Mouse (Mus musculus): ENCODE measurements at regions not wholly inside any gene's neighbourhood (a gene's known extent, or its start where the extent isn't known, plus 50 kb on each side); places are given as distances from the start of the nearest gene placed in this dataset.
A peak's percentile ranks its signal among the peaks of the same experiment; 100 is the strongest.

- no peaks in the 10 kb centered on the region for H3K9me3 ChIP-seq (ENCODE audit: control insufficient read depth, low read length)
- no peak overlapping the region for H3K27ac ChIP-seq (ENCODE audit: low read depth, low read length)
- no peak overlapping the region for H3K4me3 ChIP-seq (ENCODE audit: low read depth, low read length)
- no peaks in the 10 kb centered on the region for H3K36me3 ChIP-seq (ENCODE audit: control insufficient read depth, insufficient read depth, low read length)
- no peak for DNase-seq (ENCODE audit: low spot score)
- ATAC-seq (ENCODE audit: low FRiP score): no peak
- WGBS: 33% methylated on average over 4 of the region's 4 CpGs
- H3K4me2 ChIP-seq (replicated peaks; ENCODE audit: low read depth, low read length): no peak overlapping the region
- H3K9ac ChIP-seq (ENCODE audit: low read depth, low read length): no peak overlapping the region
- no peaks in the 10 kb centered on the region for H3K4me1 ChIP-seq (replicated peaks; ENCODE audit: control insufficient read depth, insufficient read depth, low read length)
- H3K27me3 ChIP-seq (ENCODE audit: control insufficient read depth, insufficient read depth, low read length): no peaks in the 10 kb centered on the region
Observed at GRCm38 (mm10) chr10:111382206-111382930, 83.9 kb downstream of the Bbs10 start.

GRCm38 (mm10) chr10:111385561-111385960, 87.1 kb downstream of the Bbs10 start:
- no peak for DNase-seq (ENCODE audit: low spot score)

GRCm38 (mm10) chr10:111387869-111388538, 85.0 kb upstream of the Nap1l1 start:
- Histone ChIP-seq H3K27ac (ENCODE audit: low read depth, low read length) (no peak overlapping the region), H3K9ac (ENCODE audit: low read depth, low read length) (no peak overlapping the region), H3K4me1 (replicated peaks; ENCODE audit: control insufficient read depth, insufficient read depth, low read length) (no peaks in the 10 kb centered on the region), H3K9me3 (ENCODE audit: control insufficient read depth, low read length) (no peaks in the 10 kb centered on the region), H3K4me2 (replicated peaks; ENCODE audit: low read depth, low read length) (no peak overlapping the region), H3K36me3 (ENCODE audit: control insufficient read depth, insufficient read depth, low read length) (no peaks in the 10 kb centered on the region), H3K27me3 (ENCODE audit: control insufficient read depth, insufficient read depth, low read length) (no peaks in the 10 kb centered on the region), H3K4me3 (ENCODE audit: low read depth, low read length) (no peak overlapping the region)
- peak; percentile 67 for ATAC-seq (ENCODE audit: low FRiP score)
- DNase-seq (ENCODE audit: low spot score): peak; percentile 48
- 53% methylated on average over 18 of the region's 18 CpGs for WGBS

More at GRCm38 (mm10) chr10:111385561-111385960, 87.1 kb downstream of the Bbs10 start:
- ATAC-seq (ENCODE audit: low FRiP score): no peak
- Histone ChIP-seq H3K9ac (ENCODE audit: low read depth, low read length) (no peak overlapping the region), H3K27me3 (ENCODE audit: control insufficient read depth, insufficient read depth, low read length) (no peaks in the 10 kb centered on the region), H3K36me3 (ENCODE audit: control insufficient read depth, insufficient read depth, low read length) (no peaks in the 10 kb centered on the region), H3K4me3 (ENCODE audit: low read depth, low read length) (no peak overlapping the region), H3K27ac (ENCODE audit: low read depth, low read length) (no peak overlapping the region), H3K9me3 (ENCODE audit: control insufficient read depth, low read length) (no peaks in the 10 kb centered on the region), H3K4me2 (replicated peaks; ENCODE audit: low read depth, low read length) (no peak overlapping the region), H3K4me1 (replicated peaks; ENCODE audit: control insufficient read depth, insufficient read depth, low read length) (no peaks in the 10 kb centered on the region)
- WGBS: 93% methylated on average over 9 of the region's 9 CpGs

- no peak overlapping the region for H3K4me2 ChIP-seq (replicated peaks; ENCODE audit: low read depth, low read length)
- no peak overlapping the region for H3K9ac ChIP-seq (ENCODE audit: low read depth, low read length)
- no peaks in the 10 kb centered on the region for H3K36me3 ChIP-seq (ENCODE audit: control insufficient read depth, insufficient read depth, low read length)
- no peak overlapping the region for H3K4me3 ChIP-seq (ENCODE audit: low read depth, low read length)
- peak; percentile 62; the same call in 1 of the 2 replicates for ATAC-seq (ENCODE audit: low FRiP score)
- H3K9me3 ChIP-seq (ENCODE audit: control insufficient read depth, low read length): no peaks in the 10 kb centered on the region
- H3K27me3 ChIP-seq (ENCODE audit: control insufficient read depth, insufficient read depth, low read length): no peaks in the 10 kb centered on the region
- H3K4me1 ChIP-seq (replicated peaks; ENCODE audit: control insufficient read depth, insufficient read depth, low read length): no peaks in the 10 kb centered on the region
- WGBS: 81% methylated on average over 12 of the region's 12 CpGs
- DNase-seq (ENCODE audit: low spot score): peak; percentile 16
- H3K27ac ChIP-seq (ENCODE audit: low read depth, low read length): no peak overlapping the region
Observed at GRCm38 (mm10) chr10:111388545-111389320, 84.3 kb upstream of the Nap1l1 start.

- Histone ChIP-seq H3K27ac (ENCODE audit: low read depth, low read length) (no peak overlapping the region), H3K36me3 (ENCODE audit: control insufficient read depth, insufficient read depth, low read length) (no peaks in the 10 kb centered on the region), H3K27me3 (ENCODE audit: control insufficient read depth, insufficient read depth, low read length) (no peaks in the 10 kb centered on the region), H3K4me1 (replicated peaks; ENCODE audit: control insufficient read depth, insufficient read depth, low read length) (no peaks in the 10 kb centered on the region), H3K9ac (ENCODE audit: low read depth, low read length) (no peak overlapping the region), H3K9me3 (ENCODE audit: control insufficient read depth, low read length) (no peaks in the 10 kb centered on the region), H3K4me2 (replicated peaks; ENCODE audit: low read depth, low read length) (no peak overlapping the region), H3K4me3 (ENCODE audit: low read depth, low read length) (no peak overlapping the region)
- DNase-seq (ENCODE audit: low spot score) (peak; percentile 53), ATAC-seq (ENCODE audit: low FRiP score) (no peak)
- WGBS: 77% methylated on average over 9 of the region's 9 CpGs
Observed at GRCm38 (mm10) chr10:111389890-111390289, 83.1 kb upstream of the Nap1l1 start.

GRCm38 (mm10) chr10:111394421-111394820, 78.6 kb upstream of the Nap1l1 start:
- Histone ChIP-seq H3K36me3 (ENCODE audit: control insufficient read depth, insufficient read depth, low read length) (no peaks in the 10 kb centered on the region), H3K4me3 (ENCODE audit: low read depth, low read length) (no peak overlapping the region), H3K4me2 (replicated peaks; ENCODE audit: low read depth, low read length) (no peak overlapping the region), H3K27ac (ENCODE audit: low read depth, low read length) (no peak overlapping the region), H3K9ac (ENCODE audit: low read depth, low read length) (no peak overlapping the region), H3K27me3 (ENCODE audit: control insufficient read depth, insufficient read depth, low read length) (no peaks in the 10 kb centered on the region), H3K9me3 (ENCODE audit: control insufficient read depth, low read length) (no peaks in the 10 kb centered on the region), H3K4me1 (replicated peaks; ENCODE audit: control insufficient read depth, insufficient read depth, low read length) (no peaks in the 10 kb centered on the region)
- ATAC-seq (ENCODE audit: low FRiP score): no peak
- DNase-seq (ENCODE audit: low spot score): no peak
- WGBS: 94% methylated on average over 9 of the region's 9 CpGs

- H3K9ac ChIP-seq (ENCODE audit: low read depth, low read length): no peak overlapping the region
- 95% methylated on average over 6 of the region's 6 CpGs for WGBS
- ATAC-seq (ENCODE audit: low FRiP score): no peak
Observed at GRCm38 (mm10) chr10:111405071-111405470, 68.0 kb upstream of the Nap1l1 start.

GRCm38 (mm10) chr10:111408887-111409286, 64.1 kb upstream of the Nap1l1 start:
- WGBS: 83% methylated on average over 3 of the region's 3 CpGs
- no peak overlapping the region for H3K4me3 ChIP-seq (ENCODE audit: low read depth, low read length)
- ATAC-seq (ENCODE audit: low FRiP score) (no peak), DNase-seq (ENCODE audit: low spot score) (no peak)
- H3K36me3 ChIP-seq (ENCODE audit: control insufficient read depth, insufficient read depth, low read length): no peaks in the 10 kb centered on the region
- no peak overlapping the region for H3K4me2 ChIP-seq (replicated peaks; ENCODE audit: low read depth, low read length)
- no peaks in the 10 kb centered on the region for H3K4me1 ChIP-seq (replicated peaks; ENCODE audit: control insufficient read depth, insufficient read depth, low read length)
- H3K27me3 ChIP-seq (ENCODE audit: control insufficient read depth, insufficient read depth, low read length): no peaks in the 10 kb centered on the region
- no peak overlapping the region for H3K27ac ChIP-seq (ENCODE audit: low read depth, low read length)
- no peak overlapping the region for H3K9ac ChIP-seq (ENCODE audit: low read depth, low read length)
- H3K9me3 ChIP-seq (ENCODE audit: control insufficient read depth, low read length): no peaks in the 10 kb centered on the region

More at GRCm38 (mm10) chr10:111405071-111405470, 68.0 kb upstream of the Nap1l1 start:
- Histone ChIP-seq H3K9me3 (ENCODE audit: control insufficient read depth, low read length) (no peaks in the 10 kb centered on the region), H3K4me1 (replicated peaks; ENCODE audit: control insufficient read depth, insufficient read depth, low read length) (no peaks in the 10 kb centered on the region), H3K4me3 (ENCODE audit: low read depth, low read length) (no peak overlapping the region), H3K36me3 (ENCODE audit: control insufficient read depth, insufficient read depth, low read length) (no peaks in the 10 kb centered on the region), H3K4me2 (replicated peaks; ENCODE audit: low read depth, low read length) (no peak overlapping the region), H3K27me3 (ENCODE audit: control insufficient read depth, insufficient read depth, low read length) (no peaks in the 10 kb centered on the region), H3K27ac (ENCODE audit: low read depth, low read length) (no peak overlapping the region)
- no peak for DNase-seq (ENCODE audit: low spot score)
